ENCODE assay signal across 26 mouse cellular contexts in genomic region chr6:136942280-136942679, GRCm38 (mm10). TPM values are rescaled to one million over a fixed set of nuclear protein-coding genes. Genes with fewer than 3 reads are reported as not detected.
DNase-seq lines count a peak whose midpoint lies in the region; ATAC-seq and TF ChIP-seq lines count a peak whose summit lies in the region.
"Had no signal": no experiment of that assay in that cellular context is flagged by ENCODE, and none has a peak within 500 bp of the region (broad histone marks: within the 10 kb centered on the region; RNA-seq: fewer than 3 reads in every experiment).

No protein-coding gene starts in this region.

- H3K9me3 ChIP-seq in embryonic facial prominence, embryonic 14.5 days (ENCODE audit: control insufficient read depth, low read length): no peaks in the 10 kb centered on the region
- no peaks in the 10 kb centered on the region for H3K9me3 ChIP-seq in embryonic facial prominence, embryonic 10.5 days
- H3K9me3 ChIP-seq: forebrain, embryonic 15.5 days; heart, embryonic 13.5 days; midbrain, embryonic 12.5 days; neural tube, embryonic 13.5 days had no signal

- no peaks in the 10 kb centered on the region for H3K27me3 ChIP-seq in embryonic facial prominence, embryonic 14.5 days (replicated peaks; ENCODE audit: control insufficient read depth, insufficient read depth, low read length)
- H3K27me3 ChIP-seq in embryonic facial prominence, embryonic 10.5 days (replicated peaks; ENCODE audit: low read depth, poor library complexity, severe bottlenecking): no peaks in the 10 kb centered on the region
- H3K27me3 ChIP-seq: forebrain, embryonic 15.5 days; heart, embryonic 13.5 days; midbrain, embryonic 12.5 days; neural tube, embryonic 13.5 days had no signal

- H3K4me2 ChIP-seq in embryonic facial prominence, embryonic 14.5 days (ENCODE audit: low read depth, low read length): no peak overlapping the region
- H3K4me2 ChIP-seq: forebrain, embryonic 15.5 days; hindbrain, embryonic 14.5 days; midbrain, embryonic 12.5 days; neural tube, embryonic 13.5 days had no signal

- TF ChIP-seq CTCF in layer of hippocampus, adult 2 months (conservative IDR thresholded peaks at IDR 0.05): no peak

- H3K9ac ChIP-seq in embryonic facial prominence, embryonic 14.5 days (ENCODE audit: low read depth, low read length): no peak overlapping the region
- H3K9ac ChIP-seq: forebrain, embryonic 15.5 days; hindbrain, embryonic 14.5 days; liver, embryonic 14.5 days; midbrain, embryonic 12.5 days; neural tube, embryonic 13.5 days had no signal

- DNase-seq in embryonic facial prominence, embryonic 14.5 days (ENCODE audit: low spot score): no peak
- DNase-seq in embryonic facial prominence, embryonic 10.5 days (ENCODE audit: low spot score): no peak
- DNase-seq in layer of hippocampus, adult 2 months (ENCODE audit: low spot score in 2 of 2): no peak
- no peak for DNase-seq in layer of hippocampus, postnatal 36 days
- peak; percentile 48 to 61 for DNase-seq in right cerebral cortex, postnatal 10 days (ENCODE audit: low spot score in 2 of 2)
- DNase-seq in right cerebral cortex, postnatal 14 days: no peak
- no peak for DNase-seq in testis, postnatal 10 days (ENCODE audit: low spot score)
- DNase-seq in frontal cortex, adult 2 months (ENCODE audit: extremely low spot score in 1 of 2, low spot score in 1 of 2): no peak
- DNase-seq: adrenal gland, postnatal 14 days; cerebellum, adult 2 months; cerebellum, postnatal 14 days; gastrocnemius, postnatal 14 days; heart, postnatal 10 days; kidney, adult 11 months; lung, adult 2 months; lung, postnatal 10 days had no signal

- H3K4me3 ChIP-seq in embryonic facial prominence, embryonic 14.5 days (ENCODE audit: low read depth, low read length): no peak overlapping the region
- H3K4me3 ChIP-seq in embryonic facial prominence, embryonic 10.5 days: no peak overlapping the region
- no peak overlapping the region for H3K4me3 ChIP-seq in layer of hippocampus, adult 2 months
- H3K4me3 ChIP-seq: forebrain, embryonic 15.5 days; midbrain, embryonic 12.5 days; neural tube, embryonic 13.5 days had no signal

- peak overlapping the region; percentile 93 for H3K27ac ChIP-seq in embryonic facial prominence, embryonic 14.5 days (replicated peaks; ENCODE audit: low read depth, low read length)
- no peak overlapping the region for H3K27ac ChIP-seq in embryonic facial prominence, embryonic 10.5 days (replicated peaks)
- H3K27ac ChIP-seq in layer of hippocampus, adult 2 months: peak overlapping the region; percentile 78; the same call in 1 of the 2 replicates
- H3K27ac ChIP-seq: hindbrain, embryonic 14.5 days; midbrain, embryonic 12.5 days had no signal

- peaks cover 28% of the 10 kb centered on the region for H3K4me1 ChIP-seq in embryonic facial prominence, embryonic 14.5 days (ENCODE audit: control insufficient read depth, insufficient read depth, low read length)
- peaks cover 39% of the 10 kb centered on the region for H3K4me1 ChIP-seq in embryonic facial prominence, embryonic 10.5 days

- 70% methylated on average over 9 of the region's 9 CpGs for WGBS in embryonic facial prominence, embryonic 14.5 days
- 83% methylated on average over 9 of the region's 9 CpGs for WGBS in embryonic facial prominence, embryonic 10.5 days

- ATAC-seq in embryonic facial prominence, embryonic 14.5 days (ENCODE audit: low read depth): no peak
- ATAC-seq: forebrain, embryonic 15.5 days had no signal

- no peaks in the 10 kb centered on the region for H3K36me3 ChIP-seq in embryonic facial prominence, embryonic 14.5 days (ENCODE audit: control insufficient read depth, insufficient read depth, low read length)
- H3K36me3 ChIP-seq in embryonic facial prominence, embryonic 10.5 days (replicated peaks): no peaks in the 10 kb centered on the region
- H3K36me3 ChIP-seq: forebrain, embryonic 15.5 days; heart, embryonic 13.5 days; midbrain, embryonic 12.5 days; neural tube, embryonic 13.5 days had no signal

RNA-seq across cellular contexts. Expression of gene Arhgdib, which starts 0.6 kb away (rescaled TPM):
- 117 and 118 TPM in 2 replicates for polyA plus RNA-seq in embryonic facial prominence, embryonic 14.5 days (2014; fragmentation: Nextera tagmentation; extraction: Ambion mirVana)
- polyA plus RNA-seq in embryonic facial prominence, embryonic 10.5 days (2016; fragmentation: Nextera tagmentation; extraction: Ambion mirVana): 32.1 and 39.3 TPM in 2 replicates
- total RNA-seq in layer of hippocampus, adult 2 months (2021): 1 to 10 TPM; 8.5 to 9.4 TPM
- total RNA-seq in layer of hippocampus, postnatal 36 days (2021): 10 to 100 TPM in 1 of 2 experiments, 1 to 10 TPM in 1; 8.9 to 10.2 TPM
- polyA plus RNA-seq in frontal cortex, adult 2 months (2012; rRNA removed): 25.5 and 28.9 TPM in 2 replicates

RNA-seq across cellular contexts. Expression of gene Pde6h, which starts 18.6 kb away (rescaled TPM):
- not detected in 2 replicates for polyA plus RNA-seq in embryonic facial prominence, embryonic 14.5 days (2014; fragmentation: Nextera tagmentation; extraction: Ambion mirVana)
- polyA plus RNA-seq in embryonic facial prominence, embryonic 10.5 days (2016; fragmentation: Nextera tagmentation; extraction: Ambion mirVana): not detected in 2 replicates
- total RNA-seq in layer of hippocampus, adult 2 months (2021): under 1 TPM; 0.44 to 0.61 TPM
- 1 to 10 TPM; 1.5 TPM for total RNA-seq in layer of hippocampus, postnatal 36 days (2021)
- 0.50 and 1.1 TPM in 2 replicates for polyA plus RNA-seq in frontal cortex, adult 2 months (2012; rRNA removed)
- total RNA-seq: gastrocnemius, postnatal 14 days; heart, postnatal 10 days; hematopoietic stem cell, adult 5-6 weeks had no signal
- polyA plus RNA-seq: forebrain, embryonic 15.5 days; heart, embryonic 13.5 days; limb, embryonic 11.5 days; midbrain, embryonic 12.5 days; neural tube, embryonic 13.5 days; small intestine, adult 2 months; stomach, embryonic 16.5 days had no signal

RNA-seq across cellular contexts. Expression of gene Erp27, which starts 20.3 kb away (rescaled TPM):
- polyA plus RNA-seq in embryonic facial prominence, embryonic 14.5 days (2014; fragmentation: Nextera tagmentation; extraction: Ambion mirVana): 0.20 and 0.22 TPM in 2 replicates
- 0.29 TPM in 1 of 2 replicates, not detected in the other for polyA plus RNA-seq in embryonic facial prominence, embryonic 10.5 days (2016; fragmentation: Nextera tagmentation; extraction: Ambion mirVana)
- under 1 TPM; 0.26 to 0.52 TPM for total RNA-seq in layer of hippocampus, adult 2 months (2021)
- 1 to 10 TPM in 1 of 2 experiments, under 1 TPM in 1; 0.80 to 1.1 TPM for total RNA-seq in layer of hippocampus, postnatal 36 days (2021)
- polyA plus RNA-seq in frontal cortex, adult 2 months (2012; rRNA removed): 0.18 TPM in 1 of 2 replicates, not detected in the other
- total RNA-seq: adrenal gland, postnatal 14 days; gastrocnemius, postnatal 14 days; heart, postnatal 10 days; hematopoietic stem cell, adult 5-6 weeks had no signal
- polyA plus RNA-seq: hindbrain, embryonic 14.5 days; midbrain, embryonic 12.5 days; neural tube, embryonic 13.5 days had no signal

Comparison
In these comparisons a context has a peak if more than half of its experiments do, and no peak if none do; other contexts are left out.
1. DNase-seq: peak in right cerebral cortex, postnatal 10 days (2 of 2); none in embryonic facial prominence, embryonic 14.5 days (single experiment), embryonic facial prominence, embryonic 10.5 days (single experiment), layer of hippocampus, adult 2 months (0 of 2), layer of hippocampus, postnatal 36 days (0 of 2), right cerebral cortex, postnatal 14 days (single experiment), testis, postnatal 10 days (single experiment) and frontal cortex, adult 2 months (0 of 2).